Mouse (Mus musculus) ES-Bruce4 (cell line): ENCODE measurements around the gene Kif26b.

Source experiments
- CTCF ChIP-seq: IDR thresholded peaks from one replicate; pipeline ENCODE4 v1.8.1; 2011; ENCODE audit warnings: low read depth, low read length
- POLR2A ChIP-seq: IDR thresholded peaks from one replicate; pipeline ENCODE4 v1.8.1; 2011; ENCODE audit warnings: low read length; ENCODE audit not compliant: insufficient read depth

DNA sequence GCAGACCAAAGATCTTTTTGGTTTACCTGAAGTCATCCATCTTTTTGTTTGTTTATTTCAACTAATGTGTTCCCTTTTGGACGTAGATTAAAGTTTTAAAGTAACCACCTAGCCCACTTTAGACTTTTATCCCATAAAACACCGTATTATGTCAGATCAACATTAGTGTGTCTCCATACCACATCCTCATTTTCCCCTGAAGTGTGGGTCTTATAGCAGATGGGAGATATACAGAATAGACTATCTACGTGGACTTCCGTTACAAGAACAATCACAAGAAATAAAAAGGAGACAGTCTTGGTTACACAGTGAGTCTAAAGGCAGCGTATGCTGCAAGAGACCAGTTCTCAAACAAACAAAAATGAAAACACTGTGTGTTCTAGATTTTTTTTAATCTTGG is 185.3 kb downstream of the Kif26b start:
- no peak for TF ChIP-seq POLR2A
- no peak for TF ChIP-seq CTCF
